Mouse (Mus musculus): ENCODE data around the gene Gm17324. TPM values are rescaled to one million over a fixed set of nuclear protein-coding genes. Genes with fewer than 3 reads are reported as not detected.

The Gm17324 gene
- total RNA-seq, 2 experiments from 2014 or later = 0.63 to 0.65 TPM

GRCm38 (mm10) chr9:78477021-78477551, 28.5 kb upstream of the Gm17324 start:
- TF ChIP-seq CTCF (IDR thresholded peaks at IDR 0.05) = peak; percentile 60
- no peak overlapping the region for H3K27ac ChIP-seq
- DNase-seq (ENCODE audit: extremely low spot score in 1 of 2, low spot score in 2 of 2) = no peak
- H3K4me3 ChIP-seq = no peak overlapping the region
- intact Hi-C loops (cut with DNase I) = loop anchor here (2.0 kb wide), 1 partner anchor 76 kb away; no protein-coding TSS in a partner anchor

GRCm38 (mm10) chr9:78476531-78477020, 28.0 kb upstream of the Gm17324 start:
- TF ChIP-seq CTCF (IDR thresholded peaks at IDR 0.05) = no peak
- no peak overlapping the region for H3K4me3 ChIP-seq
- no peak for DNase-seq (ENCODE audit: extremely low spot score in 1 of 2, low spot score in 2 of 2)
- no peak overlapping the region for H3K27ac ChIP-seq
- intact Hi-C loops (cut with DNase I) = loop anchor here (2.0 kb wide), 1 partner anchor 76 kb away; no protein-coding TSS in a partner anchor

DNA sequence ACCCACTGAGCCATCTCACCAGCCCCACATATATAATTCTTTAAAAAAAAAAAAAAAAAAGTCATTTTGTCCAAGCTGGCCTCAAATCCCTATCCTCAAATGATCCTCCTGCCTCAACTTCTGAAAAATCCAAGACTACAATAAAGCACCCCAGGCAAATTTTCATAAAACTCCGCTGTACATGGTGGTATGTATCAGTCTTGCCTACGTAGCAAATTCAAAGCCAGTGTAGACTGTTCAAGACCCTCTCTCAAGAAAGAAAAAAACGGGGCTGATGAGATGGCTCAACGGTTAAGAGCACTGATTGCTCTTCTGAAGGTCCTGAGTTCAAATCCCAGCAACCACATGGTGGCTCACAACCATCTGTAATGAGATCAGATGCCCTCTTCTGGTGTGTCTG, 27.3 kb upstream of the Gm17324 start:
- Histone ChIP-seq H3K4me3 (no peak overlapping the region), H3K27ac (no peak overlapping the region)
- DNase-seq (ENCODE audit: extremely low spot score in 1 of 2, low spot score in 2 of 2) = no peak
- no peak for TF ChIP-seq CTCF (IDR thresholded peaks at IDR 0.05)
- intact Hi-C loops (cut with DNase I) = loop anchor here (2.0 kb wide), 1 partner anchor 77 kb away; no protein-coding TSS in a partner anchor

GRCm38 (mm10) chr9:78475383-78475780, 26.8 kb upstream of the Gm17324 start:
- Histone ChIP-seq H3K4me3 (no peak overlapping the region), H3K27ac (no peak overlapping the region)
- intact Hi-C loops (cut with DNase I) = no loop called here
- no peak for DNase-seq (ENCODE audit: extremely low spot score in 1 of 2, low spot score in 2 of 2)
- no peak for TF ChIP-seq CTCF (IDR thresholded peaks at IDR 0.05)

DNA sequence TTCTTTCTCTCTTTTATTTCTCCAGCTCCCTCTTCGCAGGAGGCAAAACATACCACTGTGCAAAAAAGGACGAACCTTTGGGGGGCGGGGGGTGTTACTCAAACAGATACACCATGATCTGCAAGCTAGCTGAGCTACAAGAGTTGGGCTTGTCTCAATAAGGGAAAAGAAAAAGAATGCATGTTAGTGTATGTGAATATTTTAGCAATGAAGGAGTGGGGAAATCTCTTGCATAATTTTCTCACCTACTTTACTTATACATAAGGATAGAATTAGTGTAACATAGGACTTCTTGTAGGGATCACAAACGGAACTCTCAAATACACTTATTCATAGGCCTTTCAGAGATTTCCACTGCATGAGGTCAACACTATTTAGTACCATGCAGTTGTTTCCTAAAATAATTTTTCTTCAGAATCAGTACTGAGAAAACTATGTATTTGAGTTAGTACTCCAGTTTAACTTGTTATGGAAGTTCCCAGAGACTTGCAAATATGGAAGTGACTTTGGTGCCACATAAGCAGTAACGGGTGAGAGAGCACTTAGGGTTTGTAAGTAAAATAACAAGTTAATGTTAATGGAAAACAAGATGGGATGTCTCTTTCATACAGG, 26.3 kb upstream of the Gm17324 start:
- no peak overlapping the region for H3K27ac ChIP-seq
- no peak for TF ChIP-seq CTCF (IDR thresholded peaks at IDR 0.05)
- intact Hi-C loops (cut with DNase I) = no loop called here
- DNase-seq (ENCODE audit: extremely low spot score in 1 of 2, low spot score in 2 of 2) = no peak
- H3K4me3 ChIP-seq = no peak overlapping the region

DNA sequence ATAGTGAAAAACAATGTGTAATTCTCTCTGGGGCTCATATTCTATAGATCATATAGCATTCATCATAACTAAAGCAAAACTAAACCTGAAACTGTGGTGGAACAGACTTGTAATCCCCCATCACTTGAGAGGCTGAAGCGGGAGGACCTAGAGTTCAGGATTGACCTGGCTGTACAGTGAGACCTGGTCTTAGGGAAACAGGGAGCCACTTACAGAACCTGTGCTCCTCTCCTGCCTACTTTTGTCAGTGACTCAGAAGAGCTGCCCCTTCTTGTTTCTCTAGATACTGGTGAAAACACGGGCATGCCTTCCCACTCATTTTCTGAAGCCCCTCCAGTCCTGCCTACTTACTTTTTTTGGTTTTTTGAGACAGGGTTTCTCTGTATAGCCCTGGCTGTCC, 25.7 kb upstream of the Gm17324 start:
- intact Hi-C loops (cut with DNase I) = no loop called here
- DNase-seq (ENCODE audit: extremely low spot score in 1 of 2, low spot score in 2 of 2) = no peak
- H3K27ac ChIP-seq = no peak overlapping the region
- TF ChIP-seq CTCF (IDR thresholded peaks at IDR 0.05) = no peak
- H3K4me3 ChIP-seq = no peak overlapping the region

GRCm38 (mm10) chr9:78473588-78473987, 25.0 kb upstream of the Gm17324 start:
- Histone ChIP-seq H3K4me3 (no peak overlapping the region), H3K27ac (no peak overlapping the region)
- no peak for DNase-seq (ENCODE audit: extremely low spot score in 1 of 2, low spot score in 2 of 2)
- TF ChIP-seq CTCF (IDR thresholded peaks at IDR 0.05) = no peak
- intact Hi-C loops (cut with DNase I) = no loop called here

- intact Hi-C loops (cut with DNase I) = loop anchor here (2.0 kb wide), 1 partner anchor 15 kb away; no protein-coding TSS in a partner anchor
- no peak for TF ChIP-seq CTCF (IDR thresholded peaks at IDR 0.05)
- Histone ChIP-seq H3K27ac (no peak overlapping the region), H3K4me3 (no peak overlapping the region)
- no peak for DNase-seq (ENCODE audit: extremely low spot score in 1 of 2, low spot score in 2 of 2)
Observed at GRCm38 (mm10) chr9:78465725-78466124, 17.1 kb upstream of the Gm17324 start.

- TF ChIP-seq CTCF (IDR thresholded peaks at IDR 0.05) = no peak
- DNase-seq (ENCODE audit: extremely low spot score in 1 of 2, low spot score in 2 of 2) = no peak
- Histone ChIP-seq H3K27ac (no peak overlapping the region), H3K4me3 (no peak overlapping the region)
- intact Hi-C loops (cut with DNase I) = no loop called here
Observed at GRCm38 (mm10) chr9:78463337-78463736, 14.8 kb upstream of the Gm17324 start.

- Histone ChIP-seq H3K27ac (no peak overlapping the region), H3K4me3 (no peak overlapping the region)
- DNase-seq (ENCODE audit: extremely low spot score in 1 of 2, low spot score in 2 of 2) = no peak
- no peak for TF ChIP-seq CTCF (IDR thresholded peaks at IDR 0.05)
- intact Hi-C loops (cut with DNase I) = no loop called here
Observed at GRCm38 (mm10) chr9:78457026-78457425, 8.4 kb upstream of the Gm17324 start.

DNA sequence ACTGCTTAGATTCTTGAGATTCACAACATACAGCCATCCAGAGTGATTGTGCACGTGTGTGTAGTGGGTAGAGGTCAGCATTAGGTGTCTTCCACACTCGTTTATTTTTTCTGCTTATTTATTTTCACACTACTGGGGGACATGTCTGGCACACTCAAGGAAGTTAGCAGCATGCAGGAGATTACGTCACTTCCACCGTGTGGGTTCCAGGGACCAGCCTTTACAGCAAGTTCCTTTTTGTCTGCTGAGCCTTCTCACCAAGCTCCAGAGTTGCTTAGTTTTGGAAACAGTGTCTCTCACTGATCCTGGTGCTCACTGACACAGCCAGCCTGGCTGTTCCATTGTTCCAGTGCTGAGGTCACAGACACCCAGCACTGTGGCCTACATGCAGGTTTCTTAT, 2.8 kb upstream of the Gm17324 start:
- no peak overlapping the region for H3K4me3 ChIP-seq
- TF ChIP-seq CTCF (IDR thresholded peaks at IDR 0.05) = no peak
- DNase-seq (ENCODE audit: extremely low spot score in 1 of 2, low spot score in 2 of 2) = no peak
- intact Hi-C loops (cut with DNase I) = loop anchor here (2.0 kb wide), 1 partner anchor 13 kb away; no protein-coding TSS in a partner anchor
- no peak overlapping the region for H3K27ac ChIP-seq

- no peak for DNase-seq (ENCODE audit: extremely low spot score in 1 of 2, low spot score in 2 of 2)
- H3K4me3 ChIP-seq = no peak overlapping the region
- intact Hi-C loops (cut with DNase I) = loop anchor here (2.0 kb wide), 1 partner anchor 14 kb away; no protein-coding TSS in a partner anchor
- no peak for TF ChIP-seq CTCF (IDR thresholded peaks at IDR 0.05)
- no peak overlapping the region for H3K27ac ChIP-seq
Observed at GRCm38 (mm10) chr9:78450404-78450803, 1.8 kb upstream of the Gm17324 start.

GRCm38 (mm10) chr9:78447606-78447972, 997 bp downstream of the Gm17324 start:
- TF ChIP-seq CTCF (IDR thresholded peaks at IDR 0.05) = no peak
- Histone ChIP-seq H3K4me3 (peak overlapping the region; percentile 81), H3K27ac (peak overlapping the region; percentile 93)
- intact Hi-C loops (cut with DNase I) = loop anchor here (5.0 kb wide), 1 partner anchor 270 kb away; no protein-coding TSS in a partner anchor
- DNase-seq (ENCODE audit: extremely low spot score in 1 of 2, low spot score in 2 of 2) = no peak

Data from left cerebral cortex, adult 2 months (tissue).